Mouse (Mus musculus): ENCODE data around the gene Hyal1. TPM values are rescaled to one million over a fixed set of nuclear protein-coding genes. Genes with fewer than 3 reads are reported as not detected.

Hyal1 gene
- polyA plus RNA-seq, 1 experiment from 2014 or later = 4.2 TPM

DNA sequence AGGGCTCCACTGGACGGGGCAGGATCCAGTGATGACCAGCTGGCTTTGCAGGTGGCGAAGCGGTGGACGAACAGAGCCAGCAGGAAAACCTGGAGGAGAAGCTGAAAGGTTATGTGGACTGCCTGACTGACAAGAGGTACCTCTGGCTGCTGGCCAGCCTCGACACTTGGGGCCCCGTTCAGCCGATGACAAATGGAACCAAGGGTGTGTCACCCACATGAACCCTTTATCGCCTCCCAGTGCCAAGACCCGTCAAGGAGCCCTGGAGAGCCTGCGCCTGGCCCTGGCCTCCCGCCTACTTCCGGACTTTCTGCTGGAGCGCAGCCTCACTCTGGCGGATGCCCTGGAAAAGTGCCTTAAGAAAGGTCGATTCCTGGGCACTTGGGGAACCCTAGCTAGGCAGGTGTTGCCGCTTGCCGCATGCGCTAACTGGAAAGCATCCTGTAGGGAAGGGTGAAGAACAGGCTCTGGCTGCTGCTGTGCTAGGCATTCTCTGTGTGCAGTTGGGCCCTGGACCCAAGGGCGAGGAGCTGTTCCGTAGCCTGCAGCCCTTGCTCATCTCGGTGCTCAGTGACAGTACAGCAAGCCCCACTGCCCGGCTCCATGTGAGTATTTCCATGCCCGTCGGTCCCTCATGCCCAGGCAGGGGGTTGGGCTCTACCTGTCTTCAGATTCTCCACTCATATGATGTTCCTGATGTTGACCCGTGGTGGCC lies 13.5 kb downstream of the Hyal1 start:
- DNase-seq (ENCODE audit: low spot score) = no peak
- peak overlapping the region; percentile 98 for H3K27ac ChIP-seq (ENCODE audit: low read depth, low read length)
- whole genome bisulfite sequencing = 82% methylated on average over 25 of the region's 25 CpGs

DNA sequence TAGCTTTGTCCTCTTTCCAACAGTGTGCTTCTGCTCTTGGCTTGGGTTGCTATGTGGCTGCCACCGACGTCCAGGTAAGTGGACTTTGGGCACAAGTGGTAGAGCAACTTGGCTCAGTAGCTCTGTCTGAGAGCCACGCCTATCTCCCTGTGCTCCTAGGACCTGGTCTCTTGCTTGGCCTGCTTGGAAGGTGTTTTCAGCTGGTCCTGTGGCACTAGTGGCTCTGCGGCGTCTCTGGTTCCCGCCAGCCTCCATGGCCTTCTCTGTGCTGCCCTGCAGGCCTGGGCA lies 14.0 kb downstream of the Hyal1 start:
- H3K27me3 ChIP-seq (replicated peaks; ENCODE audit: control insufficient read depth, insufficient read depth, low read length) = no peaks in the 10 kb centered on the region
- H3K4me3 ChIP-seq (ENCODE audit: low read depth, low read length) = peak overlapping the region; percentile 91
- ATAC-seq (replicated peaks; ENCODE audit: low FRiP score) = no peak
- peaks cover 31% of the 10 kb centered on the region for H3K4me1 ChIP-seq (replicated peaks; ENCODE audit: control insufficient read depth, insufficient read depth, low read length)
- peak overlapping the region; percentile 26; the same call in 1 of the 2 replicates for H3K9ac ChIP-seq (ENCODE audit: low read depth, low read length)
- H3K4me2 ChIP-seq = peak overlapping the region; percentile 83
- DNase-seq (ENCODE audit: low spot score) = no peak
- no peaks in the 10 kb centered on the region for H3K9me3 ChIP-seq (ENCODE audit: control insufficient read depth, low read length)
- no peak overlapping the region for H3K27ac ChIP-seq (ENCODE audit: low read depth, low read length)
- WGBS = 94% methylated on average over 6 of the region's 6 CpGs
- peaks cover 50% of the 10 kb centered on the region for H3K36me3 ChIP-seq (ENCODE audit: control insufficient read depth, insufficient read depth, low read length)

More for the DNA sequence above, 13.5 kb downstream of the Hyal1 start:
- Histone ChIP-seq H3K4me3 (ENCODE audit: low read depth, low read length) (peak overlapping the region; percentile 91), H3K4me2 (peak overlapping the region; percentile 83), H3K27me3 (replicated peaks; ENCODE audit: control insufficient read depth, insufficient read depth, low read length) (no peaks in the 10 kb centered on the region), H3K4me1 (replicated peaks; ENCODE audit: control insufficient read depth, insufficient read depth, low read length) (peaks cover 31% of the 10 kb centered on the region), H3K9ac (ENCODE audit: low read depth, low read length) (peak overlapping the region; percentile 96), H3K36me3 (ENCODE audit: control insufficient read depth, insufficient read depth, low read length) (peaks cover 50% of the 10 kb centered on the region), H3K9me3 (ENCODE audit: control insufficient read depth, low read length) (no peaks in the 10 kb centered on the region)
- ATAC-seq (replicated peaks; ENCODE audit: low FRiP score) = no peak

DNA sequence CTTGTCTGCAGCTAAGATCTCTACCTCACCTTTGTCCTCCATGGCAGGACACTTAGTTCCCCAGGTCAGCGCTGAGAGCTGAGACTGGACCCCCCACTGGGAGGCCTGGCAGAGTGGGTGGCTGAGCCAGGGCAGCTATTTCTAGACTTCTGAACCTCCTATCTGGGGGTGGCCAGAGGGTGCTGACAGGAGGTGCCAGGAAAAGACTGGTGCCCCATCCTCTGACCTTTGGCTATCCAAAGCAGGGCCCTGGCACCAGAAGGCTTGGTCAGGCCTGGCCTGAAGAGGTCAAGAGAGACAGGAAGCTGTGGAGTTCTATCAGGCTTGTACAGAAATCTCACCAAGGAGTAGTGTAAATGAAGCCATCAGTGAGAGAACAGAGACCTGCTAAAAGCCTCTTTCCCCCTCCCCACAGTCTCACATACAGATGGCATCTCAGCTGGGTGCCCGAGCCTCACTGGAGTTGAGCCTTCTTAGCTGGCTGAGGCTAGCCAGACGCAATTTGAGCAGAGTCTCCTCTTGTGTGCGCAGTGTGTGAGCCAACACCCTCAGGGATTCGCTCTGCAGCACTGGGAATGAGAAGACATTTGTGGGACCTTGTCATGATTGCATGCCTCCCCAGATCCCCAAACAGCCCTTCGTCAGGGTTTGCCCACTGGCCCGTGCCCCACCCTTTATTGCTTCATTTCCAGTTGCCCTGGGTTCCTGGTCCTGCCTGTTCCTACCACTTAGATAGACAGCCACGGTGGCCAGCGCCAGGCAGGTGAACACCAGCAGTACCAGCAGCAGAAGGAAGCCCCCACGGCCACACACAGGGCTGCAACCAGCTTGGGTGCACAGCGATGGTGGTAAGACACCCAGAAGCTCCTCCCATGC lies 16.6 kb downstream of the Hyal1 start:
- no peak overlapping the region for H3K9ac ChIP-seq (ENCODE audit: low read depth, low read length)
- H3K27ac ChIP-seq (ENCODE audit: low read depth, low read length) = no peak overlapping the region
- H3K4me2 ChIP-seq = no peak overlapping the region
- H3K4me1 ChIP-seq (replicated peaks; ENCODE audit: control insufficient read depth, insufficient read depth, low read length) = peaks cover 24% of the 10 kb centered on the region
- H3K4me3 ChIP-seq (ENCODE audit: low read depth, low read length) = no peak overlapping the region
- H3K27me3 ChIP-seq (replicated peaks; ENCODE audit: control insufficient read depth, insufficient read depth, low read length) = peaks cover under 1% of the 10 kb centered on the region; the same call in 1 of the 2 replicates
- ATAC-seq (replicated peaks; ENCODE audit: low FRiP score) = no peak
- WGBS = 85% methylated on average over 11 of the region's 11 CpGs
- no peaks in the 10 kb centered on the region for H3K9me3 ChIP-seq (ENCODE audit: control insufficient read depth, low read length)
- DNase-seq (ENCODE audit: low spot score) = no peak
- H3K36me3 ChIP-seq (ENCODE audit: control insufficient read depth, insufficient read depth, low read length) = peaks cover 52% of the 10 kb centered on the region

DNA sequence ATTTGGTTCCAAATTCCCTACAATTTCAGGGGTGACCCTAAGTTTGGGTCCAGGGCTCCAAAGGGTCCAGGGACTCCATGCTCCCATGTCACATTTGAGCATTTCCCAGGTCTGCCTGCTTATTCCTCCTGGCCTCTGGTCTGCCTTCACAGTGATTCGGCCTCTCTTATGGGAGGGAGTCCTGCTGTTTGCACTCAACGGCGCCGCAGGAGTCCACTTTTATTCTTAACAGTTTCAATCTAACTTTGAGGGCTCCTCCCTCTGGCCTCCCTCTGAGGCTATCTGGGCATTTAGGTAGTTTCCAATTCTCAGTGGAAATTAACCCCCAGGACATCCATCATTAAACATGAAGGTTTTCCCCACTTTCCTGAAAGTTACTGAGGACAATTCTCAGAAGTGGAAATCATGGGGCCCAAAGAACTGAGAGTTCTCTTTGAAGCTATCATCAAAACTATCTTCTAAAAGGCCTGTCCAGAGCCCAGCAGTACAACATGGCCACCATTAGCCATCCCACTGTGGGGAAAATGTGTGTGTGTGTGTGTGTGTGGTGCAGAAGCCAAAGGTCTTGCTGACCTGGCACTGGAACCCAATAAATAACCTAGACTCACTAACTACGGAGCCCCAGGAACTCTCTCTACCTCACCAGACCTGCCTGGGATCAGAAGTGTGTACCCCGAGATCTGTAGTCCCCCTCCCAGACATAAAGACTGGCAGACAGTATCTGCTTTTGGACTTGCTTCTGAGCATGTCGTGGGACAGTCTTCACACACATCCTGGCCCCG lies 17.7 kb downstream of the Hyal1 start:
- H3K4me3 ChIP-seq (ENCODE audit: low read depth, low read length) = no peak overlapping the region
- DNase-seq (ENCODE audit: low spot score) (no peak), ATAC-seq (replicated peaks; ENCODE audit: low FRiP score) (no peak)
- H3K27ac ChIP-seq (ENCODE audit: low read depth, low read length) = no peak overlapping the region
- H3K9ac ChIP-seq (ENCODE audit: low read depth, low read length) = no peak overlapping the region
- H3K9me3 ChIP-seq (ENCODE audit: control insufficient read depth, low read length) = no peaks in the 10 kb centered on the region
- 81% methylated on average over 8 of the region's 8 CpGs for WGBS
- H3K4me2 ChIP-seq = no peak overlapping the region
- peaks cover 13% of the 10 kb centered on the region for H3K4me1 ChIP-seq (replicated peaks; ENCODE audit: control insufficient read depth, insufficient read depth, low read length)
- H3K27me3 ChIP-seq (replicated peaks; ENCODE audit: control insufficient read depth, insufficient read depth, low read length) = peaks cover 12% of the 10 kb centered on the region
- H3K36me3 ChIP-seq (ENCODE audit: control insufficient read depth, insufficient read depth, low read length) = peaks cover 52% of the 10 kb centered on the region

DNA sequence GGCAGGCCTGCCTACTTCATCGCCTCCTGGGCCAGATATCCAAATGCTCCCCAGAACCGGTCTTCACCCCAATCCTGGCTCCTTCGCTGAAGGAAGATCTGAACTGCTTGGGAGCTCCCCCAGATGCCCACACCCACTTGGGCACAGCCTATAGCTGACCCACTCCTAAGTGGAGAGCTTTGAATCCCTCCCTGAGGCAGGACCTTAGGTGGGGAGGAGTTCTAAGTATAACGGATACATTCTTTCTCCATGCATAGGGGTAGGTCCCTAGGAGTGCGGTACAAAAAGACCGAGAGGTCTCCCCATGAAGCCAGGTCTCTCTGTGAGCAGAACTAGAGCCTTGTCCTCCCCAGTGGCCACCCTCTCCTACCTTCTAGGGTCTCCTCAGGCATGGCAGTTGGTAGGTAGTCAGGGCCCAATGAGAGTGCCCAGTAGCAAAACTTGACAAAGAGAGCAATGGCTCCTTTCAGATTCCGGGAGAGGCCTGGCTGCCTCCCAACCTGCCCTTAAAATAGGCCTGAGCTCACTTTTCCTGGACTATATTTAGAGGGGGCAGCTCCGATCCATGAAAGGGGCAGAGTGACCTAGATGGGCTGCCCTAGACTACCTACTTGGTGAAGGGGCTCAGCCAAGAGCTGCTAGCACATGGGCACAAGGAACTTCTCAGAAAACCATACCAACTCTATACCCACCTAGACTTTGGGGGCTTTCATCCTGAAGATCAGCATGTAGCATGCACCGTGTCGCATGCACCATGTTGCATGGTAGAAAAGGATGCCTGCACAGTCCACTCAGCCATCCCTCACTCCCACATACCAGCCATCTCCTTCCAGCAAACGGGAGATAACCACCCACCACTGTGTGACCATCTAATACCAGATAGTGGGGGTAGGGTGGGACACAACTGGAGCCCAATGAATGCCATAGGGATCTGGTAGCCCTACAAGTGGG lies 20.2 kb downstream of the Hyal1 start:
- no peaks in the 10 kb centered on the region for H3K9me3 ChIP-seq (ENCODE audit: control insufficient read depth, low read length)
- no peak overlapping the region for H3K27ac ChIP-seq (ENCODE audit: low read depth, low read length)
- no peak overlapping the region for H3K4me3 ChIP-seq (ENCODE audit: low read depth, low read length)
- H3K36me3 ChIP-seq (ENCODE audit: control insufficient read depth, insufficient read depth, low read length) = peaks cover 29% of the 10 kb centered on the region
- peaks cover 24% of the 10 kb centered on the region for H3K27me3 ChIP-seq (replicated peaks; ENCODE audit: control insufficient read depth, insufficient read depth, low read length)
- no peak for ATAC-seq (replicated peaks; ENCODE audit: low FRiP score)
- no peak overlapping the region for H3K4me2 ChIP-seq
- H3K9ac ChIP-seq (ENCODE audit: low read depth, low read length) = no peak overlapping the region
- WGBS = 81% methylated on average over 11 of the region's 11 CpGs
- no peaks in the 10 kb centered on the region; the same call in 1 of the 2 replicates for H3K4me1 ChIP-seq (replicated peaks; ENCODE audit: control insufficient read depth, insufficient read depth, low read length)
- no peak for DNase-seq (ENCODE audit: low spot score)

DNA sequence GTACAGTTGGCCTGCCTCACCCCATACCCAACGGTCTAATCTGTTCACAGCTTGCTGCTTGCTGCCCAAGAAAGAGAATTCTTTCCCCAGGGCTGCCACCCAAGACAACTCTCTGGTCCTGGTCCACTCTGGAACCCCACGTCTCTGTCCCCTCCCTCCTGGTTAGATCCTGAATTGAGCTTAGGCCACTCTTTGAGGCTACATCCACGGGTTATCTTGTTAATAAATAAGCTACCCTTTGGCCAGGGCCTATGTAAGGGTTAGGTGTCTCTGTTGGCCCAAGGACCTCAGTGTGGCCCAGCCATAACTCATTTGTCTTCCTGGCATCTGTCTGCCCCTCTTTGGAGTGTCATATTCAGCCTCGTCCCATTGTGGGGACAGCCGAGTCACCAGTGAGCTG lies 21.7 kb downstream of the Hyal1 start:
- Histone ChIP-seq H3K27me3 (replicated peaks; ENCODE audit: control insufficient read depth, insufficient read depth, low read length) (peaks cover 24% of the 10 kb centered on the region), H3K4me2 (no peak overlapping the region), H3K36me3 (ENCODE audit: control insufficient read depth, insufficient read depth, low read length) (peaks cover 16% of the 10 kb centered on the region), H3K9ac (ENCODE audit: low read depth, low read length) (no peak overlapping the region), H3K4me3 (ENCODE audit: low read depth, low read length) (no peak overlapping the region), H3K9me3 (ENCODE audit: control insufficient read depth, low read length) (no peaks in the 10 kb centered on the region), H3K4me1 (replicated peaks; ENCODE audit: control insufficient read depth, insufficient read depth, low read length) (peaks cover 4% of the 10 kb centered on the region; the same call in 1 of the 2 replicates), H3K27ac (ENCODE audit: low read depth, low read length) (no peak overlapping the region)
- no peak for DNase-seq (ENCODE audit: low spot score)
- no peak for ATAC-seq (replicated peaks; ENCODE audit: low FRiP score)
- 66% methylated on average over 5 of the region's 5 CpGs for WGBS

DNA sequence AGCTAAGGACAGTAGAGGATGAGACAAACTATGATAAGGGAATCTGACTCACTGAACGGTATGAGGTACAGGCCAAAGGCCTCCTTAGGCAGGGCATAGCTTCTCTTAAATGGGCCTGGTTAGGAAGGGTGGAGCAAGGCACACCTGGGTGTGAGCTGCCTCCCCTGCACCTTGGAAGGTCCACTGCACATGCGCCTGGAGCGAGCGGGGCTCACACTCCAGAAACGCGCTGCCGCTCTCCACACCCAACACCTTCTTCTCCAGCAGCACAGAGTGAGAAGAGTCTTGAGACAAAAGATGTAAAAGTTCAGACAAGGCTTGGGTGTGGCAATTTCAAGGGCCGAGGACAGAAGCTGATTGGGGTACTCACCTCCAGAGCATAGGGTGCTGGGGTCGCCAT lies 22.7 kb downstream of the Hyal1 start:
- H3K9me3 ChIP-seq (ENCODE audit: control insufficient read depth, low read length) = no peaks in the 10 kb centered on the region
- 81% methylated on average over 9 of the region's 9 CpGs for WGBS
- H3K9ac ChIP-seq (ENCODE audit: low read depth, low read length) = no peak overlapping the region
- no peak overlapping the region for H3K27ac ChIP-seq (ENCODE audit: low read depth, low read length)
- ATAC-seq (replicated peaks; ENCODE audit: low FRiP score) = no peak
- no peak for DNase-seq (ENCODE audit: low spot score)
- H3K4me3 ChIP-seq (ENCODE audit: low read depth, low read length) = no peak overlapping the region
- H3K27me3 ChIP-seq (replicated peaks; ENCODE audit: control insufficient read depth, insufficient read depth, low read length) = peaks cover 24% of the 10 kb centered on the region
- no peak overlapping the region for H3K4me2 ChIP-seq
- H3K4me1 ChIP-seq (replicated peaks; ENCODE audit: control insufficient read depth, insufficient read depth, low read length) = peaks cover 4% of the 10 kb centered on the region; the same call in 1 of the 2 replicates
- H3K36me3 ChIP-seq (ENCODE audit: control insufficient read depth, insufficient read depth, low read length) = peaks cover 7% of the 10 kb centered on the region; the same call in 1 of the 2 replicates

DNA sequence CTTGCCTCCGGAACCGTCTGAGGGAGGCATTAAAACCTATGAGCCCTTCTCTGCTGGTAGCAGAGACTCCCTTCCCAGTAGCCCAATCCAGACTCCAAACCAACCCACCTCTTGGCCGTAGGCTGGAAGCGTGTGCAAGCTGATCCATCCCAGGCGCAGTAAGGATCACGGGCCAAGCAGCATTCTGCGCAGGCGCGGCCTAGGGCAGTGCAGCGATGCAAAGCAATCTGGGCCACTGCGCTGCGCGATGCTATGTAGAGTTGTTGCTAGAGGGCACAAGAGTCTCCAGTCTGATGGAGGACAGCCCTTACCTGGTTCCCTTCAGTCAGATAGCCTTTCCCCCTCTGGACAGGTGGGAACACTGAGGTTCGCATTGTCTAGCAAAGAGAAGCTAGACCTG lies 23.1 kb downstream of the Hyal1 start:
- Histone ChIP-seq H3K4me3 (ENCODE audit: low read depth, low read length) (no peak overlapping the region), H3K27me3 (replicated peaks; ENCODE audit: control insufficient read depth, insufficient read depth, low read length) (peaks cover 24% of the 10 kb centered on the region), H3K9ac (ENCODE audit: low read depth, low read length) (no peak overlapping the region), H3K36me3 (ENCODE audit: control insufficient read depth, insufficient read depth, low read length) (peaks cover 3% of the 10 kb centered on the region; the same call in 1 of the 2 replicates), H3K4me2 (no peak overlapping the region), H3K9me3 (ENCODE audit: control insufficient read depth, low read length) (no peaks in the 10 kb centered on the region), H3K4me1 (replicated peaks; ENCODE audit: control insufficient read depth, insufficient read depth, low read length) (peaks cover 4% of the 10 kb centered on the region), H3K27ac (ENCODE audit: low read depth, low read length) (no peak overlapping the region)
- no peak for ATAC-seq (replicated peaks; ENCODE audit: low FRiP score)
- 64% methylated on average over 14 of the region's 14 CpGs for WGBS
- DNase-seq (ENCODE audit: low spot score) = no peak
